Mouse (Mus musculus): Measurements from ENCODE around the gene Mios. TPM values are rescaled to one million over a fixed set of nuclear protein-coding genes. Genes with fewer than 3 reads are reported as not detected.

Mios gene
- total RNA-seq, 2 experiments from 2014 or later: 18.8 to 21.9 TPM

- intact Hi-C loops (cut with DNase I): loop anchor here (1.0 to 5.0 kb wide), 4 partner anchors 208 to 558 kb away; partner anchors contain the start of gene Glcci1
These were observed 65.5 kb downstream of the Mios start for GRCm38 (mm10) chr6:8274387-8275054.

GRCm38 (mm10) chr6:8275098-8275497 is 66.1 kb downstream of the Mios start:
- peak; percentile 61 to 62 for DNase-seq
- intact Hi-C loops (cut with DNase I): loop anchor here (5.0 kb wide), 2 partner anchors 417 to 557 kb away; no protein-coding TSS in a partner anchor

More at GRCm38 (mm10) chr6:8274387-8275054, 65.5 kb downstream of the Mios start:
- peak; percentile 28 to 64 for DNase-seq

GRCm38 (mm10) chr6:8276431-8276830 is 67.4 kb downstream of the Mios start:
- no peak for DNase-seq
- intact Hi-C loops (cut with DNase I): loop anchor here (2.0 to 5.0 kb wide), 3 partner anchors 416 to 556 kb away; no protein-coding TSS in a partner anchor

DNA sequence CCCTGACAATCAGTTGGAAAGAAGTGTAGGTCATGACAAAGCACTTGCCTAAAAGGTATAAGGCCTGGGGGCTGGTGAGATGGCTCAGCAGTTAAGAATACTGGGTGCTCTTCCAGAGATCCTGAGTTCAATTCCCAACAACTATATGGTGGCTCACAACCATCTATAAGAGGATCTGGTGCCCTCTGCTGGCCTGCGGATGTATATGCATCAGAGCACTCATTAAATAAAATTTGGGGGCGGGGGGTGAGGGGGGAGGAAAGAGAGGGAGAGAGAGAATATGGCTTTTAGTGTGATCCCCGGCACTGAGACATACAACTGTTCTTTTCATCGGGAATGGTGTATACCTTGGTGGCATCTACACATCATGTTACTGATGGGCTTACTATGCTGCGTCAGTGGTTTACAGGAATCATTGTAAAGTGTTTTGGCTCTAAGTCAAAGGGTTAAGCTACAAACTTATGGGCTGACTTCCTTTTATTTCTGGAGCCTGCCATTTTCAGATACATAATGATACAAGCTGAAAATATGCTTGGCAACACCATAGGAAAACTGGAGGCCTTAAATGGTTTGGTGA is 69.5 kb downstream of the Mios start:
- intact Hi-C loops (cut with DNase I): loop anchor here (5.0 kb wide), 2 partner anchors 414 to 554 kb away; no protein-coding TSS in a partner anchor
- peak in 1 of 2 experiments; percentile 8 for DNase-seq

DNA sequence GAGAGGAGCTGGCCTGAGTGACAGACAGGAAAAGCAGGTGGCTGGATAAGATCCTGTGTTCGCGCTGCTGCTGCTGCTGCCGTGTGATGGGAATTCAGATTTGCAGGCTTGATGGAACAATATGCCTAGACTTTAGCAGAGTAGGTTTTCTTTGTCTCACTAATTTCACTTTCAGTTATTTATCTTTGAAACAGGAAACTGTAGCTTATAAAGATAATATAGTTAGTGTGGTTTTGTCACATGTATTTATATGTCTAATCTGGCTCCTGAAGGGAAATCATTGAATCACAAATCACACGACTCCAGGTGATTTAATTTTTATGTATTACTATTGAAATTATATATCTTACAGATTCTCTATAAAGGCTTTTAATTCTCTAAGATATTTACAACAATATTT is 74.2 kb downstream of the Mios start:
- no peak for DNase-seq
- intact Hi-C loops (cut with DNase I): no loop called here

DNA sequence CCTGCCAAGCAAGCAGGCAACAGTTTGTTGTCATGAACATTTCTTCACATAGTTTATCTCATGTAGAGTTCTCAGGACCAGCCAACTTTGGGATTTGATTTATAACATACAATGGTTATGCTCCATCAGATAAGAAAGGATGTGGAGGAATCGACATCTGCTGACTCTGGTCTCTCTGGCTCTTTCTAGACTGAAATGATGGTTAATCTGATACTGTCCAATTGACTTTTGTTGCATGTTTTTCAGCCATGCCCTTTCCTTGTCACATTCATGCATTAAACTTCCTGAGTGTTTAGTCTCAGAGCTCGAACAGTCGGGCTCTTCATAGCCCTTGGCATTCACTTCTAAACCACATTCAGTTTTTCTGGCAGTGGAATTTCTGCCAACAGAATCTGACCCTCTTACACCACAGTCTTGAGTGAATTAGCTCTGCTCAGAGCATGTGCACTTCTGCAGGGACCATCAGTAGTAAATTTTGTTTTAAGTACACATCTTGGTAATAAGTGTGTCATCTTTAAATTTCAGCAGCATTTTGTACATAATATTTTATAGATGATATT is 76.5 kb downstream of the Mios start:
- intact Hi-C loops (cut with DNase I): no loop called here
- DNase-seq: no peak

Other genes starting within 250 kb of the Mios start
- gene Col28a1, start 16.6 kb upstream of the Mios start, total RNA-seq (2021): under 1 TPM; 0.72 to 0.92 TPM
- gene Rpa3, start 50.0 kb downstream of the Mios start, total RNA-seq (2021): 10 to 100 TPM; 19.5 to 20.4 TPM
- gene Umad1, start 50.1 kb downstream of the Mios start, total RNA-seq (2021): 10 to 100 TPM; 10.2 to 14.4 TPM
- not detected for gene Gm45062, start 50.2 kb downstream of the Mios start, total RNA-seq (2021)

All from heart, postnatal 36 days (tissue).